Mouse (Mus musculus) cerebellum, adult 2 months (tissue): ENCODE results near the gene Sbf2.

ENCODE experiments used
- CTCF ChIP-seq: fragments of 200-500 bp; IDR thresholded peaks from 2 replicates; pipeline ENCODE4 v1.5.1; 2011; ENCODE audit warnings: low read depth, mild to moderate bottlenecking, control low read depth, low read length, moderate library complexity, borderline replicate concordance; ENCODE audit not compliant: insufficient read depth
- POLR2A ChIP-seq: fragments of 200-500 bp; IDR thresholded peaks from 2 replicates; pipeline ENCODE4 v1.6.1; 2011; ENCODE audit warnings: low read length, control low read depth, borderline replicate concordance; ENCODE audit not compliant: insufficient read depth

DNA sequence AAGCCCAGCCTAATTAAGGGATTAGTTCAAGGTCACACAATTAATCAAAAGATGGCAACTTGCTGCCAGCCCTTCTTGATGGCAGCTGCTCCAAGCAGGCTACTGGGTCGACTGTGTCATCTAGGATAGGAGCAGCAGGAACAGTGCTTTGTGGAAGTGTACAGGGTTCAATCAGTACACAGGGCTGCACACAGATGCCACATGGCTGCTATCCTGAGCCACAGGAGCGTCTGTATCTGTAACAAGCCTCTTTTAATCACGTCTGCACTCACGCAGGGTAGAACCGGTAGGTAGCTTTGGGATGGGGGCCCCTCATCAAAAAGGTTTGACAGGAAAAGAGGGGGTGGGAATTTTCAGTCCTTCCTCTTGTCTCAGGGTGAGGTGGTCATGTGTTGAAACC is 308.4 kb downstream of the Sbf2 start:
- no peak for TF ChIP-seq CTCF
- no peak for TF ChIP-seq POLR2A
